Mouse (Mus musculus) thymus, postnatal 36 days (tissue): ENCODE measurements around the gene Mgst3.

Experiments used
- DNase-seq, 2 experiments: peaks; one replicate each; pipeline ENCODE4 v3.0.0; 2022; ENCODE audit warnings: mixed read lengths in 2 of 2

The Mgst3 gene

GRCm38 (mm10) chr1:167387310-167387709 is 6.3 kb downstream of the Mgst3 start:
- DNase-seq: no peak

- DNase-seq: no peak
These were observed 7.2 kb downstream of the Mgst3 start for GRCm38 (mm10) chr1:167386466-167386865.

- no peak for DNase-seq
These were observed 8.0 kb downstream of the Mgst3 start for GRCm38 (mm10) chr1:167385636-167386035.

- no peak for DNase-seq
These were observed 8.4 kb downstream of the Mgst3 start for GRCm38 (mm10) chr1:167385211-167385610.

- DNase-seq: no peak
These were observed 9.5 kb downstream of the Mgst3 start for GRCm38 (mm10) chr1:167384156-167384555.

GRCm38 (mm10) chr1:167383178-167383577 is 10.5 kb downstream of the Mgst3 start:
- DNase-seq: no peak

GRCm38 (mm10) chr1:167382763-167383162 is 10.9 kb downstream of the Mgst3 start:
- DNase-seq: no peak

GRCm38 (mm10) chr1:167382316-167382715 is 11.3 kb downstream of the Mgst3 start:
- no peak for DNase-seq

GRCm38 (mm10) chr1:167381050-167382015 is 12.3 kb downstream of the Mgst3 start:
- DNase-seq: no peak

GRCm38 (mm10) chr1:167380223-167380622 is 13.4 kb downstream of the Mgst3 start:
- DNase-seq: no peak

GRCm38 (mm10) chr1:167379751-167380150 is 13.9 kb downstream of the Mgst3 start:
- no peak for DNase-seq

- no peak for DNase-seq
These were observed 15.6 kb downstream of the Mgst3 start for GRCm38 (mm10) chr1:167378019-167378418.

GRCm38 (mm10) chr1:167374942-167375341 is 18.7 kb downstream of the Mgst3 start:
- no peak for DNase-seq

GRCm38 (mm10) chr1:167374003-167374784 is 19.4 kb downstream of the Mgst3 start:
- peak; percentile 70 for DNase-seq

- no peak for DNase-seq
These were observed 20.9 kb downstream of the Mgst3 start for GRCm38 (mm10) chr1:167372739-167373138.

GRCm38 (mm10) chr1:167369905-167370304 is 23.7 kb downstream of the Mgst3 start:
- peak; percentile 81 to 88 for DNase-seq

GRCm38 (mm10) chr1:167368513-167368912 is 25.1 kb downstream of the Mgst3 start:
- no peak for DNase-seq

GRCm38 (mm10) chr1:167368018-167368417 is 25.6 kb downstream of the Mgst3 start:
- DNase-seq: no peak

GRCm38 (mm10) chr1:167366621-167367020 is 27.0 kb downstream of the Mgst3 start:
- no peak for DNase-seq

GRCm38 (mm10) chr1:167365808-167366207 is 27.8 kb downstream of the Mgst3 start:
- DNase-seq: no peak

- DNase-seq: no peak
These were observed 30.3 kb downstream of the Mgst3 start for GRCm38 (mm10) chr1:167363322-167363721.

- DNase-seq: no peak
These were observed 30.8 kb downstream of the Mgst3 start for GRCm38 (mm10) chr1:167362819-167363218.

GRCm38 (mm10) chr1:167360268-167360667 is 33.4 kb downstream of the Mgst3 start:
- no peak for DNase-seq

GRCm38 (mm10) chr1:167358731-167359130 is 34.9 kb downstream of the Mgst3 start:
- no peak for DNase-seq
